Mouse (Mus musculus) intestine, postnatal 0 days (tissue): ENCODE measurements around the gene Ddx19a. TPM values are rescaled to one million over a fixed set of nuclear protein-coding genes. Genes with fewer than 3 reads are reported as not detected.

Experiments used
- ATAC-seq: fragments of 200-750 bp; cut with Nextera tagmentation; 2 replicates; pipeline ENCODE4 v1.8.0; 2017; ENCODE audit warnings: mild to moderate bottlenecking, moderate TSS enrichment, moderate library complexity
- H3K27ac ChIP-seq: fragments of 300-500 bp; sonication (generic); 2 replicates; pipeline ENCODE4 v1.5.1; 2014; ENCODE audit warnings: mild to moderate bottlenecking, low read depth, low read length, moderate library complexity
- H3K27me3 ChIP-seq: fragments of 300-500 bp; sonication (generic); replicated peaks from 2 replicates; pipeline ENCODE4 v1.6.1; 2014; ENCODE audit warnings: low read length, mixed read lengths; ENCODE audit not compliant: control insufficient read depth, insufficient read depth
- H3K36me3 ChIP-seq: fragments of 300-500 bp; sonication (generic); 2 replicates; pipeline ENCODE4 v1.6.1; 2014; ENCODE audit warnings: mild to moderate bottlenecking, moderate library complexity; ENCODE audit not compliant: control insufficient read depth, insufficient read depth
- H3K4me1 ChIP-seq: fragments of 300-500 bp; sonication (generic); replicated peaks from 2 replicates; pipeline ENCODE4 v1.6.1; 2014; ENCODE audit warnings: antibody characterized with exemption, low read length, mixed read lengths; ENCODE audit not compliant: control insufficient read depth, insufficient read depth
- H3K4me2 ChIP-seq: fragments of 300-500 bp; sonication (generic); replicated peaks from 2 replicates; pipeline ENCODE4 v1.6.1; 2014; ENCODE audit warnings: low read depth, mild to moderate bottlenecking, moderate library complexity
- H3K4me3 ChIP-seq: fragments of 300-500 bp; sonication (generic); 2 replicates; pipeline ENCODE4 v1.5.1; 2014; ENCODE audit warnings: low read depth, low read length
- H3K9ac ChIP-seq: fragments of 300-500 bp; sonication (generic); 2 replicates; pipeline ENCODE4 v1.6.1; 2014; ENCODE audit warnings: mild to moderate bottlenecking, low read depth, low read length
- H3K9me3 ChIP-seq: fragments of 300-500 bp; sonication (generic); 2 replicates; pipeline ENCODE4 v1.6.1; 2016; ENCODE audit warnings: mixed run types; ENCODE audit not compliant: control insufficient read depth
- CTCF ChIP-seq: sonication (generic); IDR thresholded peaks from 2 replicates; pipeline ENCODE4 v1.5.1; 2016; ENCODE audit warnings: low read depth, mild to moderate bottlenecking, control low read depth, antibody characterized with exemption, moderate library complexity
- WGBS: fragments of 180-500 bp; shearing (Covaris S2); extraction: QIAGEN DNeasy Blood & Tissue Kit; methylation state at CpG from one replicate; pipeline ENCODE4 v1.1.7; 2014; 5-methylcytosine and 5-hydroxymethylcytosine counted together
- microRNA-seq: library from miRNA; unstranded; fragments of <30 nt; microRNA quantifications from one replicate; pipeline ENCODE4, GENCODE M21; 2016
- polyA plus RNA-seq: library from polyadenylated mRNA; unstranded; fragments of >200 nt; fragmentation: Nextera tagmentation; extraction: Ambion mirVana; gene quantifications from 2 replicates; pipeline ENCODE4 v1.2.1, GENCODE M21; 2015

The Ddx19a gene
- polyA plus RNA-seq, 1 experiment from 2014 or later, result 8.9 TPM

GRCm38 (mm10) chr8:110929066-110929465, 68.5 kb downstream of the Ddx19a start:
- Histone ChIP-seq H3K4me1 (0 out of 2 replicates have a peak, but pooled peaks cover 3% of the 10 kb centered on the region), H3K9me3 (no peaks in the 10 kb centered on the region), H3K36me3 (no peaks in the 10 kb centered on the region), H3K27me3 (no peaks in the 10 kb centered on the region), H3K9ac (no peak overlapping the region), H3K4me3 (no peak overlapping the region), H3K27ac (no peak overlapping the region), H3K4me2 (no peak overlapping the region)
- no peak for ATAC-seq
- WGBS, result 68% methylated on average over 5 of the region's 5 CpGs
- no peak for TF ChIP-seq CTCF

GRCm38 (mm10) chr8:110928435-110928834, 69.2 kb downstream of the Ddx19a start:
- Histone ChIP-seq H3K27ac (no peak overlapping the region), H3K4me3 (no peak overlapping the region), H3K27me3 (no peaks in the 10 kb centered on the region), H3K9me3 (no peaks in the 10 kb centered on the region), H3K36me3 (no peaks in the 10 kb centered on the region), H3K4me1 (0 out of 2 replicates have a peak, but pooled peaks cover 3% of the 10 kb centered on the region), H3K9ac (no peak overlapping the region), H3K4me2 (no peak overlapping the region)
- ATAC-seq, result no peak
- no peak for TF ChIP-seq CTCF
- WGBS, result 73% methylated on average over 7 of the region's 7 CpGs

DNA sequence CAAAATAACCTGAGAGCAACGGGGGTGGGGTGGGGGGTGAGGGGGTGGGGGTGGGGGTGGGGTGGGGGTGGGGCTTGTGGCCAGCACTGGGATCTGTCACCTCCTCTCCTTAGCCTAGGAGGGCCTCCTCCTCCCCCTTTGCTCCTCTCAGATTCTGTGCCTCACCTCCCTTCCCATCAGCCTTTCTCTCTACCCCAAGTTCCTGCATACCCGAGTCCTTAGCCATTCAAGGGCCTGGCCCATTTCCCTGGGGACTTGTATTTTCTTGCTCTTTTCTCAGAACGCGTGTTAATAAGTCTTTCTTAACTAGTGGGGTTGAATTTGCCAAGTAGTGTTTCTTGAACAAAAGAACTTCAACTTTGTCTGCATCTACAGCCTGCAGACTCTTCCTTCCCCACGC, 70.9 kb downstream of the Ddx19a start:
- 45% methylated on average over 5 of the region's 5 CpGs for WGBS
- H3K4me3 ChIP-seq, result no peak overlapping the region
- TF ChIP-seq CTCF, result no peak

DNA sequence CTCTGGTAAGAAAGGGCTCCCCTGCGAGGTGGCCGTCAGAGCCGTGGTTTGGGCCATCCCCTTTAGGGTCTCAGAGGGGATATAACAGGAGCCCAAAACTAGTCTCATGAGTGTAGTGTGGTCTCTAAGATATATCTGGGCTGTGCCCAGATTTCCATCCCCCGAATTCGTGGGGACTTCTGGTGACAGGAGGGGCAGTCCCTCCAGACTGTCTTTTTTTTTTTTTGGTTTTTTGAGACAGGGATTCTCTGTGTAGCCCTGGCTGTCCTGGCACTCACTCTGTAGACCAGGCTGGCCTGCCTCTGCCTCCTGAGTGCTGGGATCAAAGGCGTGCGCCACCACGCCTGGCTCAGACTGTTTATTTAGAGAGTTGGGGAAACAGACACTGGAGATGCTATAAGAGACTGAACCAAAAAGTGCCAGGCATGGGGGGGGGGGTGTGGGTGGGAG, 71.9 kb downstream of the Ddx19a start:
- Histone ChIP-seq H3K4me1 (no peaks in the 10 kb centered on the region; the same call in 1 of the 2 replicates), H3K4me3 (no peak overlapping the region), H3K27me3 (no peaks in the 10 kb centered on the region), H3K9ac (no peak overlapping the region), H3K36me3 (no peaks in the 10 kb centered on the region), H3K4me2 (no peak overlapping the region), H3K9me3 (no peaks in the 10 kb centered on the region), H3K27ac (no peak overlapping the region)
- 74% methylated on average over 8 of the region's 8 CpGs for WGBS
- TF ChIP-seq CTCF, result no peak
- ATAC-seq, result no peak

More for the DNA sequence above, 70.9 kb downstream of the Ddx19a start:
- no peak overlapping the region for H3K9ac ChIP-seq
- H3K27ac ChIP-seq, result no peak overlapping the region
- 0 out of 2 replicates have a peak, but pooled peaks cover 3% of the 10 kb centered on the region for H3K4me1 ChIP-seq
- ATAC-seq, result no peak
- no peaks in the 10 kb centered on the region for H3K27me3 ChIP-seq
- no peaks in the 10 kb centered on the region for H3K9me3 ChIP-seq
- H3K4me2 ChIP-seq, result no peak overlapping the region
- no peaks in the 10 kb centered on the region for H3K36me3 ChIP-seq

Small RNA genes within 50 kb of the gene (microRNA-seq; reads per million reads assigned to microRNA genes)
- gene Gm24103, result not detected
- gene Mir3473d, result not detected

Other genes starting within 250 kb of the Ddx19a start
- 2.7 and 3.0 TPM in 2 replicates for gene Il34, start 191.9 kb downstream of the Ddx19a start, polyA plus RNA-seq
- gene Cog4, start 151.2 kb downstream of the Ddx19a start, polyA plus RNA-seq, result 40.2 and 46.1 TPM in 2 replicates
- gene Sf3b3, start 151.0 kb downstream of the Ddx19a start, polyA plus RNA-seq, result 29.7 and 33.4 TPM in 2 replicates
- 6.2 and 6.9 TPM in 2 replicates for gene Fuk, start 95.3 kb downstream of the Ddx19a start, polyA plus RNA-seq
- gene St3gal2, start 77.9 kb downstream of the Ddx19a start, polyA plus RNA-seq, result 4.9 and 5.1 TPM in 2 replicates
- gene Ddx19b, start 34.0 kb upstream of the Ddx19a start, polyA plus RNA-seq, result 3.4 and 4.5 TPM in 2 replicates
- gene Aars, start 35.3 kb upstream of the Ddx19a start, polyA plus RNA-seq, result 30.0 and 30.7 TPM in 2 replicates
- 7.3 and 8.4 TPM in 2 replicates for gene Exosc6, start 58.5 kb upstream of the Ddx19a start, polyA plus RNA-seq
- not detected in 2 replicates for gene Clec18a, start 94.6 kb upstream of the Ddx19a start, polyA plus RNA-seq
- 4.3 and 4.7 TPM in 2 replicates for gene Pdpr, start 96.8 kb upstream of the Ddx19a start, polyA plus RNA-seq